Mouse (Mus musculus) liver, embryonic 13.5 days (tissue): ENCODE data around the gene Ube4a. TPM values are rescaled to one million over a fixed set of nuclear protein-coding genes. Genes with fewer than 3 reads are reported as not detected.

ENCODE experiments used
- ATAC-seq: fragments of 200-750 bp; cut with Nextera tagmentation; 2 replicates; pipeline ENCODE4 v1.8.0; 2017; ENCODE audit warnings: low read depth, mild to moderate bottlenecking, moderate number of reproducible peaks, moderate library complexity
- DNase-seq: peaks from one replicate; pipeline ENCODE4 v3.0.0; 2022
- H3K27ac ChIP-seq: fragments of 300-500 bp; sonication (generic); 2 replicates; pipeline ENCODE4 v1.5.1; 2015; ENCODE audit warnings: moderate library complexity, mild to moderate bottlenecking, inconsistent platforms
- H3K27me3 ChIP-seq: fragments of 300-500 bp; sonication (generic); 2 replicates; pipeline ENCODE4 v1.6.1; 2015; ENCODE audit warnings: mild to moderate bottlenecking, inconsistent platforms
- H3K36me3 ChIP-seq: fragments of 300-500 bp; sonication (generic); 2 replicates; pipeline ENCODE4 v1.6.1; 2015; ENCODE audit warnings: mild to moderate bottlenecking, inconsistent platforms
- H3K4me1 ChIP-seq: fragments of 300-500 bp; sonication (generic); replicated peaks from 2 replicates; pipeline ENCODE4 v1.6.1; 2015; ENCODE audit warnings: inconsistent platforms
- H3K4me2 ChIP-seq: fragments of 300-500 bp; sonication (generic); 2 replicates; pipeline ENCODE4 v1.6.1; 2015; ENCODE audit warnings: inconsistent platforms, mild to moderate bottlenecking, moderate library complexity
- H3K4me3 ChIP-seq: fragments of 300-500 bp; sonication (generic); replicated peaks from 2 replicates; pipeline ENCODE4 v1.5.1; 2015; ENCODE audit warnings: mild to moderate bottlenecking, inconsistent platforms
- H3K9ac ChIP-seq: fragments of 300-500 bp; sonication (generic); 2 replicates; pipeline ENCODE4 v1.6.1; 2015; ENCODE audit warnings: mild to moderate bottlenecking, inconsistent platforms
- H3K9me3 ChIP-seq: fragments of 300-500 bp; sonication (generic); replicated peaks from 2 replicates; pipeline ENCODE4 v1.6.1; 2016; ENCODE audit warnings: inconsistent platforms
- WGBS: fragments of 180-500 bp; shearing (Covaris S2); methylation state at CpG from one replicate; pipeline ENCODE4 v1.1.7; 2015; ENCODE audit not compliant: insufficient replicate concordance; 5-methylcytosine and 5-hydroxymethylcytosine counted together
- polyA plus RNA-seq: library from polyadenylated mRNA; unstranded; fragments of >200 nt; fragmentation: Nextera tagmentation; extraction: Ambion mirVana; gene quantifications from 2 replicates; pipeline ENCODE4 v1.2.1, GENCODE M21; 2015

Gene Ube4a
- polyA plus RNA-seq, 1 experiment from 2014 or later: 10.5 TPM

- DNase-seq (no peak), ATAC-seq (no peak)
- Histone ChIP-seq H3K27me3 (no peaks in the 10 kb centered on the region), H3K36me3 (no peaks in the 10 kb centered on the region), H3K9ac (no peak overlapping the region), H3K9me3 (no peaks in the 10 kb centered on the region), H3K4me3 (no peak overlapping the region), H3K4me1 (no peaks in the 10 kb centered on the region), H3K27ac (no peak overlapping the region), H3K4me2 (no peak overlapping the region)
- WGBS: 65% methylated on average over 3 of the region's 3 CpGs
Measured at GRCm38 (mm10) chr9:44899716-44900115, 65.7 kb downstream of the Ube4a start.

- WGBS: 51% methylated on average over 4 of the region's 4 CpGs
- Histone ChIP-seq H3K36me3 (no peaks in the 10 kb centered on the region), H3K4me2 (no peak overlapping the region), H3K27ac (no peak overlapping the region), H3K9ac (no peak overlapping the region), H3K27me3 (no peaks in the 10 kb centered on the region), H3K9me3 (no peaks in the 10 kb centered on the region), H3K4me1 (0 out of 2 replicates have a peak, but pooled peaks cover 4% of the 10 kb centered on the region), H3K4me3 (no peak overlapping the region)
- DNase-seq (no peak), ATAC-seq (no peak)
Measured at GRCm38 (mm10) chr9:44897024-44897423, 68.4 kb downstream of the Ube4a start.

- no peaks in the 10 kb centered on the region for H3K27me3 ChIP-seq
- H3K4me2 ChIP-seq: no peak overlapping the region
- 0 out of 2 replicates have a peak, but pooled peaks cover 4% of the 10 kb centered on the region for H3K4me1 ChIP-seq
- no peak overlapping the region for H3K4me3 ChIP-seq
- WGBS: 26% methylated on average over 3 of the region's 3 CpGs
- DNase-seq (no peak), ATAC-seq (no peak)
- no peak overlapping the region for H3K9ac ChIP-seq
- H3K27ac ChIP-seq: no peak overlapping the region
- no peaks in the 10 kb centered on the region for H3K9me3 ChIP-seq
- H3K36me3 ChIP-seq: no peaks in the 10 kb centered on the region
Measured at GRCm38 (mm10) chr9:44892664-44893063, 72.7 kb downstream of the Ube4a start.

GRCm38 (mm10) chr9:44891210-44891609 lies 74.2 kb downstream of the Ube4a start:
- WGBS: 87% methylated on average over 6 of the region's 6 CpGs
- no peak overlapping the region for H3K9ac ChIP-seq
- H3K36me3 ChIP-seq: no peaks in the 10 kb centered on the region
- H3K4me2 ChIP-seq: no peak overlapping the region
- ATAC-seq: no peak
- no peaks in the 10 kb centered on the region for H3K9me3 ChIP-seq
- 0 out of 2 replicates have a peak, but pooled peaks cover 4% of the 10 kb centered on the region for H3K4me1 ChIP-seq
- no peaks in the 10 kb centered on the region for H3K27me3 ChIP-seq
- no peak for DNase-seq
- no peak overlapping the region for H3K27ac ChIP-seq
- H3K4me3 ChIP-seq: no peak overlapping the region

- H3K27ac ChIP-seq: no peak overlapping the region
- 31% methylated on average over 2 of the region's 2 CpGs for WGBS
- ATAC-seq: no peak
Measured at GRCm38 (mm10) chr9:44890122-44890521, 75.3 kb downstream of the Ube4a start.

GRCm38 (mm10) chr9:44888114-44888624 lies 77.2 kb downstream of the Ube4a start:
- no peaks in the 10 kb centered on the region for H3K36me3 ChIP-seq
- no peak overlapping the region for H3K4me2 ChIP-seq
- ATAC-seq (no peak), DNase-seq (no peak)
- H3K9me3 ChIP-seq: no peaks in the 10 kb centered on the region
- 73% methylated on average over 7 of the region's 7 CpGs for WGBS
- H3K4me3 ChIP-seq: no peak overlapping the region
- H3K27ac ChIP-seq: no peak overlapping the region
- peaks cover 8% of the 10 kb centered on the region for H3K27me3 ChIP-seq
- no peak overlapping the region for H3K9ac ChIP-seq
- peaks cover 7% of the 10 kb centered on the region for H3K4me1 ChIP-seq

More at GRCm38 (mm10) chr9:44890122-44890521, 75.3 kb downstream of the Ube4a start:
- Histone ChIP-seq H3K36me3 (no peaks in the 10 kb centered on the region), H3K4me1 (0 out of 2 replicates have a peak, but pooled peaks cover 4% of the 10 kb centered on the region), H3K27me3 (peaks cover 5% of the 10 kb centered on the region; the same call in 1 of the 2 replicates), H3K4me3 (no peak overlapping the region), H3K4me2 (no peak overlapping the region), H3K9me3 (no peaks in the 10 kb centered on the region), H3K9ac (no peak overlapping the region)
- DNase-seq: no peak

GRCm38 (mm10) chr9:44882981-44883569 lies 82.3 kb downstream of the Ube4a start:
- Histone ChIP-seq H3K4me2 (peak overlapping the region; percentile 99), H3K9ac (peak overlapping the region; percentile 93), H3K9me3 (no peaks in the 10 kb centered on the region), H3K27me3 (peaks cover 14% of the 10 kb centered on the region), H3K27ac (no peak overlapping the region), H3K4me1 (peaks cover 41% of the 10 kb centered on the region), H3K36me3 (0 out of 2 replicates have a peak, but pooled peaks cover under 1% of the 10 kb centered on the region), H3K4me3 (peak overlapping the region; percentile 97)
- no peak for ATAC-seq
- DNase-seq: no peak
- 3% methylated on average over 21 of the region's 21 CpGs for WGBS

- ATAC-seq (no peak; the same call in 1 of the 2 replicates), DNase-seq (peak; percentile 36)
- no peaks in the 10 kb centered on the region for H3K9me3 ChIP-seq
- H3K4me2 ChIP-seq: peak overlapping the region; percentile 99
- peaks cover 6% of the 10 kb centered on the region; the same call in 1 of the 2 replicates for H3K36me3 ChIP-seq
- peaks cover 47% of the 10 kb centered on the region for H3K4me1 ChIP-seq
- H3K27ac ChIP-seq: peak overlapping the region; percentile 91; the same call in 1 of the 2 replicates
- under 1% methylated on average over 26 of the region's 27 CpGs for WGBS
- peak overlapping the region; percentile 93 for H3K9ac ChIP-seq
- H3K4me3 ChIP-seq: peak overlapping the region; percentile 97
- peaks cover 14% of the 10 kb centered on the region for H3K27me3 ChIP-seq
Measured at GRCm38 (mm10) chr9:44882436-44882980, 82.9 kb downstream of the Ube4a start.

- Histone ChIP-seq H3K4me3 (peak overlapping the region; percentile 97), H3K9ac (peak overlapping the region; percentile 93), H3K36me3 (peaks cover 10% of the 10 kb centered on the region), H3K27me3 (peaks cover 14% of the 10 kb centered on the region), H3K9me3 (no peaks in the 10 kb centered on the region), H3K4me2 (peak overlapping the region; percentile 99), H3K4me1 (peaks cover 51% of the 10 kb centered on the region), H3K27ac (peak overlapping the region; percentile 91)
- WGBS: 0% methylated on average over 29 of the region's 29 CpGs
- DNase-seq (peak; percentile 62), ATAC-seq (peak; percentile 56)
Measured at GRCm38 (mm10) chr9:44881941-44882435, 83.4 kb downstream of the Ube4a start.

- Histone ChIP-seq H3K27ac (peak within 1 kb of the TSS; percentile 91), H3K27me3 (peaks cover 14% of the 10 kb centered on the region), H3K9me3 (no peaks in the 10 kb centered on the region), H3K9ac (peak within 1 kb of the TSS; percentile 93), H3K4me2 (peak within 1 kb of the TSS; percentile 99), H3K36me3 (peaks cover 13% of the 10 kb centered on the region), H3K4me3 (peak within 1 kb of the TSS; percentile 97), H3K4me1 (peaks cover 55% of the 10 kb centered on the region)
- DNase-seq (peak; percentile 96), ATAC-seq (peak; percentile 85)
- WGBS: under 1% methylated on average over 42 of the region's 71 CpGs
Measured at GRCm38 (mm10) chr9:44881221-44881871, 84.1 kb downstream of the Ube4a start, which contains the start of gene Kmt2a. Kmt2a (minus strand) TSS chr9:44881296.
